Mouse (Mus musculus) cortical plate, adult 2 months (tissue): ENCODE measurements around the gene Igsf23. TPM values are rescaled to one million over a fixed set of nuclear protein-coding genes. Genes with fewer than 3 reads are reported as not detected.

ENCODE experiments used
- H3K27ac ChIP-seq: fragments of 200-500 bp; 2 replicates; pipeline ENCODE4 v1.5.1; 2012; ENCODE audit warnings: low read length, control low read depth, inconsistent platforms; ENCODE audit not compliant: insufficient read depth
- H3K4me1 ChIP-seq: fragments of 200-500 bp; 2 replicates; pipeline ENCODE4 v1.6.1; 2011; ENCODE audit warnings: low read length; ENCODE audit not compliant: control insufficient read depth, insufficient read depth
- H3K4me3 ChIP-seq: fragments of 200-500 bp; 2 replicates; pipeline ENCODE4 v1.5.1; 2011; ENCODE audit warnings: mild to moderate bottlenecking, low read length, control low read depth; ENCODE audit not compliant: insufficient read depth
- CTCF ChIP-seq: fragments of 200-500 bp; IDR thresholded peaks from 2 replicates; pipeline ENCODE4 v1.5.1; 2011; ENCODE audit warnings: mild to moderate bottlenecking, control low read depth, low read length; ENCODE audit not compliant: insufficient read depth; ENCODE audit errors: extremely low read depth
- POLR2A ChIP-seq: fragments of 200-500 bp; IDR thresholded peaks from 2 replicates; pipeline ENCODE4 v1.6.1; 2011; ENCODE audit warnings: mild to moderate bottlenecking, low read length, control low read depth; ENCODE audit not compliant: insufficient read depth; ENCODE audit errors: extremely low read depth
- polyA plus RNA-seq: library from polyadenylated mRNA; depleted of rRNA; stranded (reverse); fragments of >200 nt; gene quantifications from 2 replicates; pipeline ENCODE4 v1.2.3, GENCODE M21; 2012; rRNA removed

Gene Igsf23
- polyA plus RNA-seq, 1 experiment, result not detected

GRCm38 (mm10) chr7:19923797-19924196 is 26.8 kb downstream of the Igsf23 start:
- H3K4me3 ChIP-seq, result no peak overlapping the region
- H3K4me1 ChIP-seq, result no peaks in the 10 kb centered on the region
- H3K27ac ChIP-seq, result no peak overlapping the region
- TF ChIP-seq POLR2A (no peak), CTCF (no peak)

GRCm38 (mm10) chr7:19923354-19923753 is 27.2 kb downstream of the Igsf23 start:
- no peaks in the 10 kb centered on the region for H3K4me1 ChIP-seq
- TF ChIP-seq POLR2A, result no peak
- TF ChIP-seq CTCF, result no peak
- H3K4me3 ChIP-seq, result no peak overlapping the region
- H3K27ac ChIP-seq, result no peak overlapping the region

GRCm38 (mm10) chr7:19920506-19921261 is 29.9 kb downstream of the Igsf23 start, which contains the start of gene Pvr:
Gene Pvr, minus strand, starts transcription at chr7:19921160.
- 0 out of 2 replicates have a peak within 1 kb of the TSS, but pooled peaks have one; percentile 1 for H3K27ac ChIP-seq
- TF ChIP-seq POLR2A, result peak; percentile 80
- TF ChIP-seq CTCF, result no peak
- no peaks in the 10 kb centered on the region for H3K4me1 ChIP-seq
- H3K4me3 ChIP-seq, result peak within 1 kb of the TSS; percentile 64

- no peak overlapping the region for H3K27ac ChIP-seq
- TF ChIP-seq CTCF (no peak), POLR2A (no peak)
- no peaks in the 10 kb centered on the region for H3K4me1 ChIP-seq
- peak overlapping the region; percentile 64 for H3K4me3 ChIP-seq
These were observed 30.4 kb downstream of the Igsf23 start for GRCm38 (mm10) chr7:19920166-19920505.

GRCm38 (mm10) chr7:19914558-19914957 is 36.0 kb downstream of the Igsf23 start:
- H3K4me3 ChIP-seq, result no peak overlapping the region
- TF ChIP-seq CTCF, result no peak
- no peak for TF ChIP-seq POLR2A
- H3K27ac ChIP-seq, result no peak overlapping the region
- no peaks in the 10 kb centered on the region for H3K4me1 ChIP-seq

GRCm38 (mm10) chr7:19911695-19912524 is 38.6 kb downstream of the Igsf23 start:
- Histone ChIP-seq H3K4me1 (no peaks in the 10 kb centered on the region), H3K27ac (no peak overlapping the region), H3K4me3 (no peak overlapping the region)
- no peak for TF ChIP-seq POLR2A
- TF ChIP-seq CTCF, result no peak

GRCm38 (mm10) chr7:19911292-19911658 is 39.3 kb downstream of the Igsf23 start:
- TF ChIP-seq POLR2A, result no peak
- Histone ChIP-seq H3K27ac (no peak overlapping the region), H3K4me3 (no peak overlapping the region), H3K4me1 (no peaks in the 10 kb centered on the region)

- Histone ChIP-seq H3K4me3 (no peak overlapping the region), H3K27ac (no peak overlapping the region), H3K4me1 (no peaks in the 10 kb centered on the region)
- TF ChIP-seq POLR2A (no peak), CTCF (peak; percentile 70)
These were observed 39.9 kb downstream of the Igsf23 start for GRCm38 (mm10) chr7:19910421-19911291.

- no peak overlapping the region for H3K4me3 ChIP-seq
- H3K4me1 ChIP-seq, result no peaks in the 10 kb centered on the region
- TF ChIP-seq POLR2A (no peak), CTCF (peak; percentile 46)
- H3K27ac ChIP-seq, result no peak overlapping the region
These were observed 60.7 kb downstream of the Igsf23 start for GRCm38 (mm10) chr7:19889881-19890280.

GRCm38 (mm10) chr7:19887849-19888248 is 62.7 kb downstream of the Igsf23 start, which contains the start of gene Ceacam19:
Gene Ceacam19, minus strand, starts transcription at chr7:19887965.
- H3K27ac ChIP-seq, result no peak within 1 kb of the TSS
- TF ChIP-seq CTCF (no peak), POLR2A (no peak)
- no peaks in the 10 kb centered on the region for H3K4me1 ChIP-seq
- no peak within 1 kb of the TSS for H3K4me3 ChIP-seq

Other genes with a start within 250 kb of the Igsf23 start
- 108 TPM in 2 replicates for gene Tomm40, start 235.3 kb downstream of the Igsf23 start, polyA plus RNA-seq
- gene Nectin2, start 200.3 kb downstream of the Igsf23 start, polyA plus RNA-seq, result 6.9 and 7.1 TPM in 2 replicates
- 23.0 and 24.4 TPM in 2 replicates for gene Bcam, start 179.7 kb downstream of the Igsf23 start, polyA plus RNA-seq
- gene Cblc, start 153.9 kb downstream of the Igsf23 start, polyA plus RNA-seq, result not detected in 2 replicates
- gene Bcl3, start 128.0 kb downstream of the Igsf23 start, polyA plus RNA-seq, result 0.42 and 0.53 TPM in 2 replicates
- gene Gm19345, start 98.8 kb downstream of the Igsf23 start, polyA plus RNA-seq, result 3.0 and 3.9 TPM in 2 replicates
- not detected in 2 replicates for gene Ceacam16, start 89.5 kb downstream of the Igsf23 start, polyA plus RNA-seq
- not detected in 2 replicates for gene Ceacam19, start 62.8 kb downstream of the Igsf23 start, polyA plus RNA-seq
- 9.7 and 11.8 TPM in 2 replicates for gene Pvr, start 29.6 kb downstream of the Igsf23 start, polyA plus RNA-seq
- gene Ceacam20, start 14.7 kb upstream of the Igsf23 start, polyA plus RNA-seq, result not detected in 2 replicates
- not detected in 2 replicates for gene Nlrp9b, start 40.7 kb upstream of the Igsf23 start, polyA plus RNA-seq
- not detected in 2 replicates for gene Vmn1r91, start 148.9 kb upstream of the Igsf23 start, polyA plus RNA-seq
- gene Gm16442, start 171.8 kb upstream of the Igsf23 start, polyA plus RNA-seq, result not detected in 2 replicates
- not detected in 2 replicates for gene Vmn1r93, start 188.3 kb upstream of the Igsf23 start, polyA plus RNA-seq
- gene Vmn1r94, start 217.6 kb upstream of the Igsf23 start, polyA plus RNA-seq, result not detected in 2 replicates
- not detected in 2 replicates for gene Vmn1r95, start 243.0 kb upstream of the Igsf23 start, polyA plus RNA-seq